Mouse (Mus musculus): Measurements from ENCODE around the gene Tarbp1. TPM values are rescaled to one million over a fixed set of nuclear protein-coding genes. Genes with fewer than 3 reads are reported as not detected.

The Tarbp1 gene
- polyA plus RNA-seq, 1 experiment: 0.34 TPM

GRCm38 (mm10) chr8:126382216-126382615 is 92.6 kb downstream of the Tarbp1 start:
- no peaks in the 10 kb centered on the region for H3K4me1 ChIP-seq
- H3K27me3 ChIP-seq (replicated peaks): peaks cover 12% of the 10 kb centered on the region
- H3K4me3 ChIP-seq (replicated peaks): no peak overlapping the region
- no peak for TF ChIP-seq FLI1 (IDR thresholded peaks at IDR 0.05; ENCODE audit: low read length)
- no peak for TF ChIP-seq GATA1 (IDR thresholded peaks at IDR 0.05; ENCODE audit: borderline replicate concordance, low read length)
- H3K9me3 ChIP-seq: no peaks in the 10 kb centered on the region
- H3K36me3 ChIP-seq (replicated peaks; ENCODE audit: low read length): no peaks in the 10 kb centered on the region

GRCm38 (mm10) chr8:126381299-126381698 is 93.6 kb downstream of the Tarbp1 start:
- TF ChIP-seq FLI1 (IDR thresholded peaks at IDR 0.05; ENCODE audit: low read length) (no peak), GATA1 (IDR thresholded peaks at IDR 0.05; ENCODE audit: borderline replicate concordance, low read length) (no peak)
- Histone ChIP-seq H3K4me3 (replicated peaks) (no peak overlapping the region), H3K36me3 (replicated peaks; ENCODE audit: low read length) (no peaks in the 10 kb centered on the region), H3K9me3 (no peaks in the 10 kb centered on the region), H3K27me3 (replicated peaks) (peaks cover 18% of the 10 kb centered on the region), H3K4me1 (peaks cover 5% of the 10 kb centered on the region; the same call in 1 of the 2 replicates)

GRCm38 (mm10) chr8:126380141-126380540 is 94.7 kb downstream of the Tarbp1 start:
- no peaks in the 10 kb centered on the region for H3K36me3 ChIP-seq (replicated peaks; ENCODE audit: low read length)
- H3K4me1 ChIP-seq: peaks cover 5% of the 10 kb centered on the region; the same call in 1 of the 2 replicates
- TF ChIP-seq GATA1 (IDR thresholded peaks at IDR 0.05; ENCODE audit: borderline replicate concordance, low read length): no peak
- peaks cover 20% of the 10 kb centered on the region for H3K27me3 ChIP-seq (replicated peaks)
- H3K9me3 ChIP-seq: no peaks in the 10 kb centered on the region
- H3K4me3 ChIP-seq (replicated peaks): no peak overlapping the region

- TF ChIP-seq FLI1 (IDR thresholded peaks at IDR 0.05; ENCODE audit: low read length): no peak
- Histone ChIP-seq H3K4me3 (replicated peaks) (no peak overlapping the region), H3K27me3 (replicated peaks) (peaks cover 20% of the 10 kb centered on the region), H3K4me1 (peaks cover 5% of the 10 kb centered on the region; the same call in 1 of the 2 replicates), H3K9me3 (no peaks in the 10 kb centered on the region), H3K36me3 (replicated peaks; ENCODE audit: low read length) (no peaks in the 10 kb centered on the region)
These were observed 95.3 kb downstream of the Tarbp1 start for GRCm38 (mm10) chr8:126379580-126379979.

Other genes starting within 250 kb of the Tarbp1 start
- gene Slc35f3, start 176.5 kb downstream of the Tarbp1 start, polyA plus RNA-seq (2012; ENCODE audit: insufficient read depth, low replicate concordance): not detected in 2 replicates
- 10.5 and 62.1 TPM in 2 replicates for gene Coa6, start 52.5 kb downstream of the Tarbp1 start, polyA plus RNA-seq (2012; ENCODE audit: insufficient read depth, low replicate concordance)
- gene Irf2bp2, start 118.9 kb upstream of the Tarbp1 start, polyA plus RNA-seq (2012; ENCODE audit: insufficient read depth, low replicate concordance): 51.5 and 58.6 TPM in 2 replicates